Mouse (Mus musculus) cerebellum, adult 2 months (tissue): ENCODE data around the gene Fam149b.

Experiments used
- CTCF ChIP-seq: fragments of 200-500 bp; IDR thresholded peaks from 2 replicates; pipeline ENCODE4 v1.5.1; 2011; ENCODE audit warnings: low read depth, mild to moderate bottlenecking, control low read depth, low read length, moderate library complexity, borderline replicate concordance; ENCODE audit not compliant: insufficient read depth
- POLR2A ChIP-seq: fragments of 200-500 bp; IDR thresholded peaks from 2 replicates; pipeline ENCODE4 v1.6.1; 2011; ENCODE audit warnings: low read length, control low read depth, borderline replicate concordance; ENCODE audit not compliant: insufficient read depth

DNA sequence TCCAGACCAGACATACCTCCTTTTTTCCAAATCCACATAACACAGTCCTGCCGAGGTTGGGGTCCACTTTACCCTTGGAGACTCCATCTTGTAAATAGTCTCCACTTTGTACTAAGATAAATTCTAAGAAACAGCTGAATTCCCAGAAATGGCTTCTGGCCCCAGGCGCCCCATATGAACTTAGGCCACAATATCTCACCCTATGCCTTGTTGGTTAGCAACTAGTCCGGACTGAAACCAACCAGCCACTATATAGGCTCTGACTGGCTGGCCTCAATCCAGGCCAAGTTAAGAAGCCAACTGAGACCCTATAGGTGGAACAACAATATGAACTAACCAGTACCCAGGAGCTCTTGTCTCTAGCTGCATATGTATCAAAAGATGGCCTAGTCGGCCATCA, 44.4 kb downstream of the Fam149b start:
- TF ChIP-seq CTCF (no peak), POLR2A (no peak)
